Mouse (Mus musculus): ENCODE data around the gene Pet2. TPM values are rescaled to one million over a fixed set of nuclear protein-coding genes. Genes with fewer than 3 reads are reported as not detected.

Pet2 gene
- polyA plus RNA-seq (2014; fragmentation: Nextera tagmentation; extraction: Ambion mirVana): not detected in 2 replicates

- Histone ChIP-seq H3K9me3 (ENCODE audit: control insufficient read depth, low read length) (no peaks in the 10 kb centered on the region), H3K4me1 (replicated peaks; ENCODE audit: control insufficient read depth, insufficient read depth, low read length) (no peaks in the 10 kb centered on the region), H3K36me3 (ENCODE audit: control insufficient read depth, insufficient read depth, low read length) (no peaks in the 10 kb centered on the region), H3K4me2 (no peak within 1 kb of the TSS), H3K27me3 (replicated peaks; ENCODE audit: control insufficient read depth, insufficient read depth, low read length) (no peaks in the 10 kb centered on the region), H3K9ac (ENCODE audit: low read depth, low read length) (no peak within 1 kb of the TSS), H3K4me3 (ENCODE audit: low read depth, low read length) (no peak within 1 kb of the TSS), H3K27ac (ENCODE audit: low read depth, low read length) (no peak within 1 kb of the TSS)
- 79% methylated on average over 9 of the region's 9 CpGs for WGBS
- DNase-seq (ENCODE audit: low spot score) (no peak), ATAC-seq (replicated peaks; ENCODE audit: low FRiP score) (no peak)
These were observed at the start of gene Pet2 for GRCm38 (mm10) chrX:89409589-89409988. Pet2 (minus strand) TSS chrX:89409689.

All from liver, embryonic 11.5 days (tissue).